ENCODE assay signal across 8 mouse cellular contexts in genomic region chr12:17689931-17690563, GRCm38 (mm10). TPM values are rescaled to one million over a fixed set of nuclear protein-coding genes. Genes with fewer than 3 reads are reported as not detected.
A peak's percentile ranks its signal among the peaks of the same experiment; 100 is the strongest.
DNase-seq lines count a peak whose midpoint lies in the region; ATAC-seq and TF ChIP-seq lines count a peak whose summit lies in the region.

No protein-coding gene starts in this region.

- no peaks in the 10 kb centered on the region for H3K27me3 ChIP-seq in hindbrain, postnatal 0 days (ENCODE audit: insufficient read depth, low read length)
- H3K27me3 ChIP-seq in midbrain, embryonic 14.5 days (ENCODE audit: control insufficient read depth, insufficient read depth, low read length), result no peaks in the 10 kb centered on the region

- H3K4me1 ChIP-seq in hindbrain, postnatal 0 days (ENCODE audit: insufficient read depth, low read length), result peaks cover 16% of the 10 kb centered on the region
- H3K4me1 ChIP-seq in midbrain, embryonic 14.5 days (ENCODE audit: control insufficient read depth, insufficient read depth, low read length), result peaks cover 12% of the 10 kb centered on the region

- H3K27ac ChIP-seq in hindbrain, postnatal 0 days, result no peak overlapping the region
- H3K27ac ChIP-seq in midbrain, embryonic 14.5 days (replicated peaks; ENCODE audit: low read depth, low read length), result no peak overlapping the region

- no peaks in the 10 kb centered on the region for H3K9me3 ChIP-seq in hindbrain, postnatal 0 days (ENCODE audit: low read length)
- H3K9me3 ChIP-seq in midbrain, embryonic 14.5 days (ENCODE audit: control insufficient read depth, low read length), result no peaks in the 10 kb centered on the region

- no peaks in the 10 kb centered on the region for H3K36me3 ChIP-seq in hindbrain, postnatal 0 days (ENCODE audit: insufficient read depth, low read length)
- H3K36me3 ChIP-seq in midbrain, embryonic 14.5 days (ENCODE audit: control insufficient read depth, insufficient read depth, low read length), result no peaks in the 10 kb centered on the region

- H3K9ac ChIP-seq in hindbrain, postnatal 0 days (replicated peaks; ENCODE audit: low read length), result peak overlapping the region; percentile 69
- peak overlapping the region; percentile 76 for H3K9ac ChIP-seq in midbrain, embryonic 14.5 days (replicated peaks; ENCODE audit: low read length)

- DNase-seq in cerebellum, adult 8-10 months, result peak; percentile 50
- no peak for DNase-seq in cerebellum, postnatal 36 days
- peak; percentile 16 for DNase-seq in right cerebral cortex, postnatal 25 days
- DNase-seq in right cerebral cortex, postnatal 14 days, result no peak
- no peak for DNase-seq in hindbrain, postnatal 0 days (ENCODE audit: low spot score)
- DNase-seq in midbrain, embryonic 14.5 days, result peak; percentile 33
- DNase-seq in urinary bladder, postnatal 36 days (ENCODE audit: low spot score in 2 of 2), result no peak
- no peak for DNase-seq in spleen, postnatal 14 days (ENCODE audit: low spot score in 2 of 2)

- peak overlapping the region; percentile 96 for H3K4me2 ChIP-seq in hindbrain, postnatal 0 days (ENCODE audit: low read depth, low read length)
- H3K4me2 ChIP-seq in midbrain, embryonic 14.5 days (ENCODE audit: low read length), result peak overlapping the region; percentile 90

- 0 out of 2 replicates have a peak, but pooled peaks have one; percentile 6 for TF ChIP-seq CTCF in hindbrain, postnatal 0 days (IDR thresholded peaks at IDR 0.05; ENCODE audit: low read depth)

- peak overlapping the region; percentile 73 for H3K4me3 ChIP-seq in hindbrain, postnatal 0 days (ENCODE audit: low read length)
- H3K4me3 ChIP-seq in midbrain, embryonic 14.5 days (replicated peaks; ENCODE audit: low read depth, low read length), result peak overlapping the region; percentile 70

- no peak for ATAC-seq in hindbrain, postnatal 0 days
- no peak for ATAC-seq in midbrain, embryonic 14.5 days (ENCODE audit: low FRiP score, low TSS enrichment)

- WGBS in hindbrain, postnatal 0 days, result 8% methylated on average over 19 of the region's 20 CpGs
- WGBS in midbrain, embryonic 14.5 days, result 10% methylated on average over 20 of the region's 20 CpGs

RNA-seq across cellular contexts. Expression of gene Hpcal1, which starts 0.6 kb away (rescaled TPM):
- total RNA-seq in hindbrain, postnatal 0 days (2014; rRNA removed), result 93.9 and 95.2 TPM in 2 replicates
- 171 and 180 TPM in 2 replicates for polyA plus RNA-seq in hindbrain, postnatal 0 days (2015; fragmentation: Nextera tagmentation; extraction: Ambion mirVana)
- 93.3 and 108 TPM in 2 replicates for polyA plus RNA-seq in midbrain, embryonic 14.5 days (2014; fragmentation: Nextera tagmentation; extraction: Ambion mirVana)

Comparison
In these comparisons a context has a peak if more than half of its experiments do, and no peak if none do; other contexts are left out.
1. DNase-seq: peak in cerebellum, adult 8-10 months (single experiment), right cerebral cortex, postnatal 25 days (single experiment) and midbrain, embryonic 14.5 days (single experiment); none in cerebellum, postnatal 36 days (0 of 2), right cerebral cortex, postnatal 14 days (single experiment), hindbrain, postnatal 0 days (single experiment), urinary bladder, postnatal 36 days (0 of 2) and spleen, postnatal 14 days (0 of 2).